Mouse (Mus musculus) liver, postnatal 0 days (tissue): ENCODE data around the gene Vipr2. TPM values are rescaled to one million over a fixed set of nuclear protein-coding genes. Genes with fewer than 3 reads are reported as not detected.

ENCODE experiments used
- ATAC-seq: fragments of 200-750 bp; cut with Nextera tagmentation; 2 replicates; pipeline ENCODE4 v1.8.0; 2017; ENCODE audit warnings: mild to moderate bottlenecking, moderate library complexity
- DNase-seq: peaks from one replicate; pipeline ENCODE4 v3.0.0-alpha.2; 2016
- H3K27ac ChIP-seq: fragments of 300-500 bp; sonication (generic); 2 replicates; pipeline ENCODE4 v1.5.1; 2014; ENCODE audit warnings: antibody characterized with exemption, moderate library complexity, mild to moderate bottlenecking, low read depth
- H3K27me3 ChIP-seq: fragments of 300-500 bp; sonication (generic); 2 replicates; pipeline ENCODE4 v1.6.1; 2014; ENCODE audit warnings: low read length, control low read depth, mixed read lengths; ENCODE audit not compliant: insufficient read depth
- H3K36me3 ChIP-seq: fragments of 300-500 bp; sonication (generic); replicated peaks from 2 replicates; pipeline ENCODE4 v1.6.1; 2014; ENCODE audit warnings: mild to moderate bottlenecking, control low read depth, low read length, moderate library complexity, mixed read lengths; ENCODE audit not compliant: insufficient read depth
- H3K4me1 ChIP-seq: fragments of 300-500 bp; sonication (generic); 2 replicates; pipeline ENCODE4 v1.6.1; 2014; ENCODE audit warnings: antibody characterized with exemption, mild to moderate bottlenecking, control low read depth; ENCODE audit not compliant: insufficient read depth
- H3K4me2 ChIP-seq: fragments of 300-500 bp; sonication (generic); 2 replicates; pipeline ENCODE4 v1.6.1; 2014; ENCODE audit warnings: low read depth, mild to moderate bottlenecking, low read length, moderate library complexity, mixed read lengths
- H3K4me3 ChIP-seq: fragments of 300-500 bp; sonication (generic); 2 replicates; pipeline ENCODE4 v1.5.1; 2014; ENCODE audit warnings: low read depth, low read length
- H3K9ac ChIP-seq: fragments of 300-500 bp; sonication (generic); replicated peaks from 2 replicates; pipeline ENCODE4 v1.6.1; 2014; ENCODE audit warnings: mild to moderate bottlenecking, moderate library complexity
- H3K9me3 ChIP-seq: fragments of 300-500 bp; sonication (generic); 2 replicates; pipeline ENCODE4 v1.6.1; 2016; ENCODE audit warnings: mild to moderate bottlenecking, control low read depth, low read length, mixed read lengths
- CTCF ChIP-seq: sonication (generic); IDR thresholded peaks from 2 replicates; pipeline ENCODE4 v1.5.1; 2016; ENCODE audit warnings: antibody characterized with exemption, low read depth
- EP300 ChIP-seq: IDR thresholded peaks from 2 replicates; pipeline ENCODE4 v1.6.1; 2016; ENCODE audit warnings: antibody characterized with exemption, low read depth, mild to moderate bottlenecking
- WGBS: fragments of 180-500 bp; shearing (Covaris S2); extraction: QIAGEN DNeasy Blood & Tissue Kit; methylation state at CpG from one replicate; pipeline ENCODE4 v1.1.7; 2014; ENCODE audit not compliant: insufficient replicate concordance; 5-methylcytosine and 5-hydroxymethylcytosine counted together
- polyA plus RNA-seq: library from polyadenylated mRNA; unstranded; fragments of >200 nt; fragmentation: Nextera tagmentation; extraction: Ambion mirVana; gene quantifications from 2 replicates; pipeline ENCODE4 v1.2.1, GENCODE M21; 2015

Vipr2 gene
- polyA plus RNA-seq, 1 experiment from 2014 or later = 0.26 TPM

- H3K27ac ChIP-seq = no peak overlapping the region
- ATAC-seq (peak; percentile 38), DNase-seq (peak; percentile 34)
- no peaks in the 10 kb centered on the region for H3K36me3 ChIP-seq
- WGBS = 30% methylated on average over 5 of the region's 5 CpGs
- H3K4me1 ChIP-seq = no peaks in the 10 kb centered on the region
- no peak overlapping the region for H3K4me3 ChIP-seq
- no peak overlapping the region for H3K4me2 ChIP-seq
- H3K27me3 ChIP-seq = no peaks in the 10 kb centered on the region
- H3K9ac ChIP-seq = no peak overlapping the region
- H3K9me3 ChIP-seq = no peaks in the 10 kb centered on the region
- TF ChIP-seq EP300 (peak; percentile 24; the same call in 1 of the 2 replicates), CTCF (no peak)
Measured at GRCm38 (mm10) chr12:116145246-116145645, 67.7 kb downstream of the Vipr2 start.

- ATAC-seq = peak; percentile 18; the same call in 1 of the 2 replicates
- H3K9me3 ChIP-seq = no peaks in the 10 kb centered on the region
- no peak for DNase-seq
- H3K27ac ChIP-seq = no peak overlapping the region
- WGBS = 41% methylated on average over 1 of the region's 1 CpGs
- H3K4me1 ChIP-seq = no peaks in the 10 kb centered on the region
- H3K36me3 ChIP-seq = no peaks in the 10 kb centered on the region
- H3K4me3 ChIP-seq = no peak overlapping the region
- no peak overlapping the region for H3K9ac ChIP-seq
- TF ChIP-seq EP300 = no peak
- TF ChIP-seq CTCF = no peak
- no peaks in the 10 kb centered on the region for H3K27me3 ChIP-seq
- H3K4me2 ChIP-seq = no peak overlapping the region
Measured at GRCm38 (mm10) chr12:116145686-116146085, 68.2 kb downstream of the Vipr2 start.

- H3K27ac ChIP-seq = no peak overlapping the region
- H3K4me1 ChIP-seq = no peaks in the 10 kb centered on the region
- TF ChIP-seq CTCF = no peak
- no peak for TF ChIP-seq EP300
- no peaks in the 10 kb centered on the region for H3K9me3 ChIP-seq
- H3K27me3 ChIP-seq = no peaks in the 10 kb centered on the region
- no peak for ATAC-seq
- no peak overlapping the region for H3K9ac ChIP-seq
- no peak overlapping the region for H3K4me2 ChIP-seq
- no peak for DNase-seq
- H3K36me3 ChIP-seq = no peaks in the 10 kb centered on the region
- WGBS = 75% methylated on average over 8 of the region's 8 CpGs
- H3K4me3 ChIP-seq = no peak overlapping the region
Measured at GRCm38 (mm10) chr12:116146996-116147634, 69.6 kb downstream of the Vipr2 start.

- TF ChIP-seq EP300 (no peak), CTCF (no peak)
- no peaks in the 10 kb centered on the region for H3K27me3 ChIP-seq
Measured at GRCm38 (mm10) chr12:116152866-116153428, 75.4 kb downstream of the Vipr2 start.

GRCm38 (mm10) chr12:116156792-116157532 lies 79.4 kb downstream of the Vipr2 start:
- Histone ChIP-seq H3K4me1 (no peaks in the 10 kb centered on the region), H3K9me3 (no peaks in the 10 kb centered on the region), H3K27me3 (no peaks in the 10 kb centered on the region), H3K4me2 (no peak overlapping the region), H3K4me3 (no peak overlapping the region), H3K36me3 (no peaks in the 10 kb centered on the region), H3K27ac (no peak overlapping the region), H3K9ac (no peak overlapping the region)
- TF ChIP-seq EP300 = no peak
- TF ChIP-seq CTCF = no peak
- DNase-seq (no peak), ATAC-seq (no peak)
- WGBS = 76% methylated on average over 7 of the region's 7 CpGs

More at GRCm38 (mm10) chr12:116152866-116153428, 75.4 kb downstream of the Vipr2 start:
- Histone ChIP-seq H3K36me3 (no peaks in the 10 kb centered on the region), H3K9ac (no peak overlapping the region), H3K4me1 (no peaks in the 10 kb centered on the region), H3K4me2 (no peak overlapping the region), H3K9me3 (no peaks in the 10 kb centered on the region), H3K27ac (no peak overlapping the region), H3K4me3 (no peak overlapping the region)
- ATAC-seq (no peak), DNase-seq (no peak)
- WGBS = 80% methylated on average over 9 of the region's 9 CpGs

GRCm38 (mm10) chr12:116159223-116159622 lies 81.7 kb downstream of the Vipr2 start:
- Histone ChIP-seq H3K9ac (no peak overlapping the region), H3K27ac (no peak overlapping the region), H3K4me1 (no peaks in the 10 kb centered on the region), H3K4me2 (no peak overlapping the region), H3K9me3 (no peaks in the 10 kb centered on the region), H3K4me3 (no peak overlapping the region), H3K27me3 (no peaks in the 10 kb centered on the region), H3K36me3 (no peaks in the 10 kb centered on the region)
- ATAC-seq (no peak), DNase-seq (no peak)
- 72% methylated on average over 5 of the region's 5 CpGs for WGBS
- TF ChIP-seq EP300 (no peak), CTCF (no peak)
